Mouse (Mus musculus): ENCODE data around the gene Ffar2.
"Not testable (repeated sequence)": the region's sequence is repeated elsewhere in the genome, so short reads cannot be mapped to it uniquely, and the experiment has no call there.

The Ffar2 gene

GRCm38 (mm10) chr7:30823675-30824074 is at the start of gene Ffar2:
TSS of gene Ffar2 (minus strand) at chr7:30823775.
- DNase-seq, result no peak

GRCm38 (mm10) chr7:30873083-30873482 is 49.5 kb upstream of the Ffar2 start:
- peak; percentile 86 to 87 for DNase-seq

GRCm38 (mm10) chr7:30863386-30863785 is 39.8 kb upstream of the Ffar2 start:
- DNase-seq, result no peak

GRCm38 (mm10) chr7:30861464-30861863 is 37.9 kb upstream of the Ffar2 start, which contains the start of gene Ffar1:
TSS of gene Ffar1 (minus strand) at chr7:30861564.
- no peak for DNase-seq

- DNase-seq, result peak; percentile 72 to 73
These were observed 36.2 kb upstream of the Ffar2 start for GRCm38 (mm10) chr7:30859635-30860402.

GRCm38 (mm10) chr7:30859290-30859634 is 35.7 kb upstream of the Ffar2 start:
- DNase-seq, result peak; percentile 93 to 94

- no peak for DNase-seq
These were observed 34.2 kb upstream of the Ffar2 start for GRCm38 (mm10) chr7:30857746-30858145.

GRCm38 (mm10) chr7:30856078-30856477 is 32.5 kb upstream of the Ffar2 start, which contains the start of gene Ffar3:
TSS of gene Ffar3 (minus strand) at chr7:30856178.
- no peak for DNase-seq

GRCm38 (mm10) chr7:30851421-30851820 is 27.8 kb upstream of the Ffar2 start:
- DNase-seq, result no peak

GRCm38 (mm10) chr7:30847934-30848333 is 24.4 kb upstream of the Ffar2 start:
- no peak for DNase-seq

- DNase-seq, result no peak
These were observed 23.8 kb upstream of the Ffar2 start for GRCm38 (mm10) chr7:30847386-30847785.

- DNase-seq, result peak in 1 of 2 experiments; percentile 30
These were observed 23.0 kb upstream of the Ffar2 start for GRCm38 (mm10) chr7:30846505-30847053.

- DNase-seq, result no peak
These were observed 21.2 kb upstream of the Ffar2 start for GRCm38 (mm10) chr7:30844676-30845297.

GRCm38 (mm10) chr7:30842092-30842491 is 18.5 kb upstream of the Ffar2 start:
- DNase-seq, result peak; percentile 62 to 71

GRCm38 (mm10) chr7:30841379-30841778 is 17.8 kb upstream of the Ffar2 start:
- DNase-seq, result no peak

GRCm38 (mm10) chr7:30840306-30840705 is 16.7 kb upstream of the Ffar2 start:
- DNase-seq, result no peak

- DNase-seq, result no peak
These were observed 13.7 kb upstream of the Ffar2 start for GRCm38 (mm10) chr7:30837277-30837676.

- DNase-seq, result not testable (repeated sequence)
These were observed 9.1 kb upstream of the Ffar2 start for GRCm38 (mm10) chr7:30832684-30833083.

GRCm38 (mm10) chr7:30832261-30832660 is 8.7 kb upstream of the Ffar2 start:
- no peak for DNase-seq

GRCm38 (mm10) chr7:30829428-30829827 is 5.9 kb upstream of the Ffar2 start:
- no peak for DNase-seq

GRCm38 (mm10) chr7:30828871-30829270 is 5.3 kb upstream of the Ffar2 start:
- not testable (repeated sequence) for DNase-seq

GRCm38 (mm10) chr7:30826660-30827059 is 3.1 kb upstream of the Ffar2 start:
- DNase-seq, result no peak

GRCm38 (mm10) chr7:30824306-30824705 is 731 bp upstream of the Ffar2 start:
- DNase-seq, result no peak

GRCm38 (mm10) chr7:30821532-30821931 is 2.0 kb downstream of the Ffar2 start:
- DNase-seq, result no peak
